Mouse (Mus musculus) adrenal gland, adult 2 months (tissue): ENCODE measurements around the gene Eno2. TPM values are rescaled to one million over a fixed set of nuclear protein-coding genes. Genes with fewer than 3 reads are reported as not detected.
"Not testable (repeated sequence)": the region's sequence is repeated elsewhere in the genome, so short reads cannot be mapped to it uniquely, and the experiment has no call there.

ENCODE experiments used
- DNase-seq: peaks from one replicate; pipeline ENCODE4 v3.0.0; 2021
- polyA plus RNA-seq: library from polyadenylated mRNA; depleted of rRNA; stranded (reverse); fragments of >200 nt; gene quantifications from 2 replicates; pipeline ENCODE4 v1.2.3, GENCODE M21; 2012
- total RNA-seq, 2 experiments: library from RNA; stranded (reverse); gene quantifications; 2 replicates each; pipeline ENCODE4 v1.2.3; 2021

Gene Eno2
- total and polyA plus RNA-seq, 3 experiments: 8.3 to 35.9 (median 12.4) TPM

DNA sequence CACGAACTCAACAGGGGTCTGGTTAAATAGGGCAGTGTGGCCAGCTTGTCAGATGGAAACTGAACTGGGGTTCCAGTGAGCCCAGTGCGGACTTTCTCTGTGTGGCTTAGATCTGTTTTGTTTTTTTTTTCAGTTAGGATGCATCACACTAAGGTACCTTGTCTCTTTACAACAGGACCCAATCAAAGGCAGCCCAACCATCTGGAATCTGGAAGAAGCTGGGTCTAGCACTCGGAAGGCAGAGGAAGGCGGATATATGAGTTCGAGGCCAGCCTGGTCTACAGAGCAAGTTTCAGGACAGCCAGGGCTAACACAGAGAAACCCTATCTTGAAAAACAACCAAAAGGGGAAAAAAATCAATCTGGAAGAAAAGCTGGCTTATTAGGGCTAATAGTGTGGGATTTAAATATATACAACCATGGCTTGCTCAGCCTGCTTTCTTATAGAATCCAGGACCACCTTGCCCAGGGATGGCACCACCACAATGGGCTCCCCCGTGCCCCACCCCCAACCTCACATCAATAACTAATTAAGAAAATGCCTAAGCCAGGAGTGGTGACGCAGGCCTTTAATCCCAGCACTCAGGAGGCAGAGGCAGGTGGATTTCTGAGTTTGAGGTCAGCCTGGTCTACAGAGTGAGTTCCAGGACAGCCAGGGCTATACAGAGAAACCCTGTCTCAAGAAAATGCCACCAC, 37.1 kb upstream of the Eno2 start:
- DNase-seq: no peak

- peak; percentile 98 for DNase-seq
Measured at GRCm38 (mm10) chr6:124805341-124806321, 36.2 kb upstream of the Eno2 start.

DNA sequence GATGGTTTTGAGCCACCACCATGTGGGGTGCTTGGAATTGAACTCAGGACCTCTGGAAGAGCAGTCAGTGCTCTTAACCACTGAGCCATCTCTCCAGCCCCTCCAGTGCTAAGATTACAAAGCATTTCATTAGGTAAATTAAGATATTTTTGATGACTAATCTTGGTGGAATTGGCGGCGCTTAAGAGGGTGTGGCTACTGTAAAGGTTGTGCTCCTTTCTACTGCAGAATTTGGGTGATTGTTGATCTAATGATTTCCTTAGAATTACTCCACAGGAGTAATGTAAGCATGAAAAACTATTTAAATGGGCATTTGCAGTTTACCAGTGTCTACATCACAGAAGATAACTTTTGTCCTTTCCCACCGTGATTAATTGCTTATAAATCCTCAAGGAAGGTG, 34.9 kb upstream of the Eno2 start:
- DNase-seq: no peak

DNA sequence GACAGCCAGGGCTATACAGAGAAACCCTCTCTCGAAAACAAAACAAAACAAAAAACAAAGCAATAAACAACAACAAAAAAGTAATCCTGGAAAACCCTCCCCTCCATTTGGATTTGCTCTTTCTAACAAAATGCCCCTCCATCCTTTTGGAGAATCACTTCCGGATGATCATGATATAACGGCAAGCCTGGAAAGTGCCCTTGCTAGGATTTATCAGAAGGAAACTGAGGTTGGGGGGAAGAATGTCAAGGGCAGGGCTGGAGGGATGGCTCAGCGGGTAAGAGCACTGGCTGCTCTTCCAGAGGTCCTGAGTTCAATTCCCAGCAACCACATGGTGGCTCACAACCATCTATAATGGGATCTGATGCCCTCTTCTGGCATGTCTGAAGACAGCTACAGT, 34.2 kb upstream of the Eno2 start:
- not testable (repeated sequence) for DNase-seq

DNA sequence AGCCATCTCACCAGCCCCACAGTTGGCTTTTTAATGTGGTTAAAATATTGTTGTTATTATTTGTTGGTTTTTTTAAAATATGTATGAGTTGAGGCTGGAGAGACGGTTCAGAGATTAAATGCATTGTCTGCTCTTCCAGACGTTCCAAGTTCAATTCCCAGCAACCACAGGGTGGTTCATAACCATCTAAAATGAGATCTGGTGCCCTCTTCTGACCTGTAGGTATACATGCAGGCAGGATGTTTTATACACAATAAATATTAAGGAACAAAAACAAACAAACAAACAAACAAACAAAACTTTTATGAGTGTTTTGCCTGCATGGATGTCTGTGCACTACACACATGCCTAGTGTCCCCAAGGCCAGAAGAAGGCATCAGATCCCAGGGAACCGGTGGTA, 33.6 kb upstream of the Eno2 start:
- DNase-seq: no peak

DNA sequence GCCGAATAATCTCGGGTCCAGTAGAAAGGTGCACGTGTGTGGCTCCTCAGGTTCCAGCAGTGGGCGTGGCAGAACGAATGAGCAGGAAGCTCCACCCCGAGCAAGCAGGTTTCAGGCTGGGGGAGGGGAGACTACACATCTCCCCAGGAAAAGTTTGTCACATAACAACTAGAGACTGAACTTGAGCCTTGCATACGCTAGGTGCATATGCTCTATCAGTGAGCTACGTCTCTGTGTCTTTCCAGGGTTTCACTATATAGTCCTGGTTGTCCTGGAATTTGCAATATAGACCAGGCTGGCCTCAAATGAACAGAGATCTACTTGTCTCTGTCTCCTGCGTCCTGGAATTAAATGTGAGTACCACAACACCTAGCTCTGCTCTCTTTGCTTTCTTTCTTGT, 32.9 kb upstream of the Eno2 start:
- DNase-seq: not testable (repeated sequence)

DNA sequence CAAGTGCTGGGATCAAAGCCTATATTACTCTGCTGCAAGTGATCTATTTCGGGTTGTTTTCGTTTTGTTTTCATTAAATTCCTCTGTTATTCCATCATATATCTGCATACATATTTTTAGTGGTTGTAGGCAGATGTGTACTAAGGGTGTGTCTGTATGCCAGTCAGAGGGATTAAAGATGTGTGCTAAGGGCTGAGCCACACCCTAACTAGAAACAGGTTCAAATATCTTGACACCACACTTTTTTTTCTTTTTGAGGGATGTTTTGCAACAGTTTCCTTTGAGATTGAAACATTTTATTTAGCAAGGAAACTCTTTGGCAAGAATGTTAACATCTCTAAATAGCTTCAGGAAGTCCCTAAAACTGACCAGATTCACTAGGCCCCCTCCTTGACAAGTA, 26.7 kb upstream of the Eno2 start:
- no peak for DNase-seq

- no peak for DNase-seq
Measured at GRCm38 (mm10) chr6:124795781-124796180, 26.3 kb upstream of the Eno2 start.

DNA sequence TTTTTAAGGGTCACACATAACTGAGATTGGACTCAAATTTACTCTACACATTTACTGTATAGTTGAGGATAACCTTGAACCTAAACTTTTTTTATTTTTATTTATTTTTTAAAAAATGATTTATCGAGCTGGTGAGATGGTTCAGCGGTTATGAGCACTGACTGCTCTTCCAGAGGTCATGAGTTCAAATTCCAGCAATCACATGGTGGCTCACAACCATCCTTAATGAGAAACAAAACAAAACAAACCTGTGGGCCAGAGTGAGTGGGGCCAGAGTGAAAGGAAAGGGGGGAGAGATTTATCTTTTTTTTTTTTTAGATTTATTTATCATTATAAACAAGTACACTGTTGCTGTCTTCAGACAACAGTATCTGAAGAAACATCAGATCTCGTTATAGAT, 22.4 kb upstream of the Eno2 start:
- DNase-seq: no peak

GRCm38 (mm10) chr6:124790121-124790520, 20.6 kb upstream of the Eno2 start:
- no peak for DNase-seq

GRCm38 (mm10) chr6:124789519-124789918, 20.0 kb upstream of the Eno2 start:
- DNase-seq: no peak

- no peak for DNase-seq
Measured at GRCm38 (mm10) chr6:124787722-124788121, 18.2 kb upstream of the Eno2 start.

GRCm38 (mm10) chr6:124786756-124787420, 17.4 kb upstream of the Eno2 start:
- no peak for DNase-seq

DNA sequence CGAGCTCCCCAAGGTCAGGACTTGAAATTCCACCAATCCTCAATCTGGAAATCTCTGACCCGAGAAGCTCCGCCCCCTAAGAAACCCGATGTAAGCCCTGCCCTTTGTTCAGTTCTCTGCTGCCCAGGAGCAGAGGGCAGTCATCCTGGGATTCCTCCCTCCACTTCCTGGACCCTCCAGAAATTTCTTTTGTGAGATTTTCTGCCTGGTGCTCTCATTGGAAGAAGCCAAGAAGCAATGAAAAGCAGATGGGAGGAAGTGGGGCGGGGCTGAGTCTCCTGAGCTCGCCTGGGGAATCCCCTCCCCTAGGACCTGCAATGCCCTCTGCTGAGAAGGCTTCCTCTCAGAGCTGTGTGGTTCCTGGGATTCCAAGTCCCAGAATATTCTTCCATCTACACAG, 13.0 kb upstream of the Eno2 start:
- DNase-seq: peak; percentile 24

GRCm38 (mm10) chr6:124780917-124781316, 11.4 kb upstream of the Eno2 start:
- DNase-seq: no peak

DNA sequence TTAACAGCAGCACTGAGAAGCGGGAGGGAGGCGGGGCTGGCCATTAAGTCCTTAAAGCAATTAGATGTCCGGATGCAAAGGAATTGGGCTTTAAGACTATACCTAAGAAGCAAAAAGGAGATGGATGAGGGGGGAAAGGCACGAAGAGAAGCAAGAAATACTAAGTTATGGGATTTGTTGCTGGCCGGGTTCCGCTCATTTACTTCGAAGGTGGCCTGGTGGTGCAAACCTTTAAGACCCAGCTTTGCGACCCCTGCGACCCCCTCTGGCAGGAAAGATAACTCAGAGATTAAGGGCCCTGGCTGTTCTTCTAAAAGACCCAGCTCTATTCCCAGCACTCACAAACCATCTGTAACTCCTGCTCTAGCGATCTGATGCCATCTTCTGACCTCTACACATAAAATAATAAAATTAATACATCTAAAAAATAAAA, 10.5 kb upstream of the Eno2 start:
- no peak for DNase-seq

DNA sequence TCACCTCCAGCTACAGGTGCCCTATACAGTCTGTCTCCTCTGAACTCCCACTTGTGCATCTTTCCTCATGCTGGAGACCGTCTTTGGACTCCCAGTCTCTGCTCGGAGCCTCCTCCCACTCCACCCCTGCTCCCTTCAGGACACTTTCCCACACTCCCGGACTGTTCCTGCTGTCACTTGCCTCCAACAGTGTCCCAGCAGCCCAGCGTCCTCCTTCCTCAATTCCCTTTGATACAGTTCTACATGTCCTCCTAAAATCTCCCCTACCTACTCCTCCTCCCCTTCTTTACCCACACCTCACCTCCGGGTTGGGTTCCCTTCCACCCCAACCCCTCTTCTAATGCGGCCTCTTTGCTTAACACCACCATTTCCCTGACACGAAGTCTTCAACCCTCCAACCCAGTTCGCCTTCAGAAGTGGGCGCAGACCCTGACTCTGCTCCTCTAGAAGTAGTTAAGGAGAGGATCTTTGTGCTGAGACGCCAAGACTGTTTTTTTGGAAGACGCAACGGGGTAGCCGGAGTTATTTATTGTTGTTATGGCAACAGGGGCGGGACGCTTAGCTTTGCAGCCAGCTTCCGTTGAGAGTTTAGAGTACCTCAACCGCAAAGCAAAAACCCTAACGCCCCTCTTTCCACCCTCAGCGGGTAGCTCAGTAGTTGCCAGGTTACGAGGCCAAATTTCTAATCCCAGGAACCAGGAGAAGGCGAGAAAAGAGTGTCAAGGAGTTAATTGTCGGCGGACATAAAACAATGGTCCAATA, 9.9 kb upstream of the Eno2 start, which contains the start of gene Lrrc23:
Lrrc23 (minus strand) TSS at position 506 of the 762 bp plus-strand sequence.
- DNase-seq: peak; percentile 69

DNA sequence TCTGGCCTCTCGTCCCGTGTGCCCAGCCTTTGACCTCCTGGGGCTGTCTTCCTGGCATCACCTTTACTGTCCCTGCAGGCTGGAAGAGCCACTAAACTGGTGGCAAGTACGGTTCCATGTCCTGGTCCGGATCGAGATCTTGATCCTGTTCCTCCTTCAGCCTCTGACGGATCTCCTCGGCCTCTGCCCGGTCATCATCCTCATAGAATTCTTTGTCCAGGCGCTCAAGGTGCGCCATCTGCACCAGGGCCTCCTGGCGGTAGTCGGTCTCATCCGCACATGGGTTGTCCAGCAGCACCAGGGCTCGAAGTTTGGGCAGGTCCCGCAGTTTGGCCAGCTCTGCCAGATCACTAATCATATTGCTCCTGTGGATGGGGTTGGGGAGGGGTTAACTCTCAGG, 1.0 kb upstream of the Eno2 start:
- DNase-seq: no peak

DNA sequence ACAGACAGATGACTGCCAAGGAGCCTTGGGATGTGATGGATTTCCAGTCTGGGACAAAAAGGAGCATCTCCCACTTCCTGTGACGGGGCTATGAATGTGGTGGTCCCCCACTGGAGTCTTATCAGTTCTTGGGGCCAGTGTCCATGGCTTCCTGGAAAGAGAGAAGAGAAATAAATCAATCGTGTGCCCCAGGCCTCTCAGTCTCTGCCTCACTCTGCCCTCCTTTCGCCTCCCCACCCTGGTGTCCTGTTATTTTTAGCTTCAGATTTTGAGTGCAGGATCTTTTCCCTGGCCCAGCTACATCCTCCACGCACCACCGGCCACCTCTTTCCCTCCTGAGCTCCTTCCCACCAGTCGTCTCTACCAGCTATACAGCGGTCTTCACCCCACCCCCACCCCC, 540 bp upstream of the Eno2 start:
- no peak for DNase-seq

- no peak for DNase-seq
Measured at GRCm38 (mm10) chr6:124768704-124769044, 799 bp downstream of the Eno2 start.

- no peak for DNase-seq
Measured at GRCm38 (mm10) chr6:124767920-124768703, 1.4 kb downstream of the Eno2 start.
